Mouse (Mus musculus): Measurements from ENCODE around the gene Zbtb8a.
A peak's percentile ranks its signal among the peaks of the same experiment; 100 is the strongest.
"Not testable (repeated sequence)": the region's sequence is repeated elsewhere in the genome, so short reads cannot be mapped to it uniquely, and the experiment has no call there.

Gene Zbtb8a

DNA sequence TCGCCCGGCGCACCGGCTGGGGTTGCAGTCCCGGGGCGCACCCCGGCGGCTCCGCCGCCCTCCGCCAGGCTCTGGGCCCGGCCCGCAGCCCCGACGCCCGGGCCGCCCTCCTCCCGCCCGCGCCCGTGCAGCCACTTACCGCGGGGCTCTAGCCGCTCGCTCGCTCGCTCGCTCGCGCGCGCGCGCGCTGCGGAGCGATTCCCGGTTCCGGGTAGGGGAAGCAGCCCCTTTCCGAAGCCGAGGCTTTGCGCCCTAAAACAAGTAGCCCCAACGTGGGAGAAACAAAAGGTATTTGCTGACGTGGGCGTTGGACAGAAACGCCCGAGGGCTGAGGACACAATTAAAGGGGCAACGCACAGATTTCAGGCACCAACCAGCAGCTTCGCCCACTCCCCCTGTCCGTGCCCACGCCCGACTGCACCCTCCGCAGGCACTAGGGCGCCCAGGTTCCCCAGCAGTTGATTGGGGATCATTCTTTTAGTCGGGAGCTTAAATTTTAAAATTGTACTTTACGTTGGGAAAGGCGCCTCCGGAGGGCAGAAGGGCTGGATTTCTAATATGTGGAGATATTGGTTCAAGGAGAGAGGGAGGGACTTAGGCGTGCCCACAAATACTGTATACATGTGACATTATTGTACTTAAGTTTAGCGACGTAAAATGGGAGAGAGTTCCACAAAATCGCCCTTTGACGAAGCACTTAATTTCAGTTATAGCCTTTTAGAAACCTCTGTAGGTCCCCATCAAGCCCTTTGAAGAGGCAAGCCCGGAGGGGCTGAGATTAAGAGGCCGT lies at the start of gene Zbtb8a:
TSS of gene Zbtb8a (minus strand) at position 516 of the 790 bp plus-strand sequence.
- DNase-seq (ENCODE audit: low read depth, low spot score): no peak

GRCm38 (mm10) chr4:129418321-129418720 lies 40.4 kb upstream of the Zbtb8a start:
- DNase-seq (ENCODE audit: low read depth, low spot score): no peak

- no peak for DNase-seq (ENCODE audit: low read depth, low spot score)
Measured at GRCm38 (mm10) chr4:129416478-129416877, 38.6 kb upstream of the Zbtb8a start.

DNA sequence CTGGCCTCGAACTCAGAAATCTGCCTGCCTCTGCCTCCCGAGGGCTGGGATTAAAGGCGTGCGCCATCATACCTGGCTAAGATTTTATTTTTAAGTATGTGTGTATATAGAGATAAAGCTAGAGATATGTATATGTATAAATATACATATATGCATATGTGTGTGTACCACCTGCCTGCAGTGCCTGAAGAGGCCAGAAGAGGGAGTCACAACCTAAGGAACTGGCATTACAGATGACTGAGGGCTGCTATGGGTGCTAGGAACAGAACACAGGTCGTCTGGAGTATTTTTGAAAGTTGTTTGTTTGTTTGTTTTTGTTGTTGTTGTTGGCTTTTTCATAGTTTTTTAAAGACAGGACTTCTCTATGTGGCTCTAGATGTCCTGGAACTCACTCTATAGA lies 38.0 kb upstream of the Zbtb8a start:
- DNase-seq (ENCODE audit: low read depth, low spot score): no peak

DNA sequence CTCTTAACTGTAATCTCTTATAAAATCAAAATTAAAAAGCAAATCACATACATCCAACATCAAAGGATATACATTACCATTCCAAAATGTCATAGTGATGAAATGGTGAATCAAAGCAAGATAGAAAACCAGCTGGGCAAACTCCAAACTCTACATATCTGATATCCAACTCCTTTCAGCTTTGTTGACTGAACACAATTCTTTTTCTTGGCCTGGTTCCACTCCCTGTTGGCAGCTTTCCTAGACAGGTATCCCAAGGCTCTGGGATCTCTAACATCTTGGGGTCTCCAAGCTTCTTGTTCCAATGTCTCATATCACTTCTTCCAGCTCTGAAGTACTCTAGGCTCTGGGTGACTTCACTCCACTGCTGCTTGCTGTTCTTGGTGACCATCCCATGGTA lies 33.1 kb upstream of the Zbtb8a start:
- no peak for DNase-seq (ENCODE audit: low read depth, low spot score)

DNA sequence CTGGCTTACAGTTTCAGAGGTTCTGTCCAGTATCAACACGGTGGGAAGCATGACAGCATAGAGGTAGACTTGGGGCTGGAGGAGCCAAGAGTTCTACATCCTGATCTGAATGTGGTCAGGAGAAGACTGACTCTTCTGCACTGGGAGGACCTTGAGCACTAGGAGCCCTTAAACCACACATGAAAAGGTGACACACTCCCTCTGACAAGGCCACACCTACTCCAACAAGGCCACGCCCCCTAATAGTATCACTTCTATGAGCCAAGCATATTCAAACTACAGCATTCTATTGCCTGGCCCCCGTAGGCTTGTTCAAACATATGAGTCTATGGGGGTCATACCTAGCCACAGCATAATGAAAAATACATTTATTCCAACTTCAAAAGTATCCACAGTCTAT lies 32.6 kb upstream of the Zbtb8a start:
- not testable (repeated sequence) for DNase-seq (ENCODE audit: low read depth, low spot score)

GRCm38 (mm10) chr4:129406447-129406846 lies 28.5 kb upstream of the Zbtb8a start:
- DNase-seq (ENCODE audit: low read depth, low spot score): peak; percentile 27

DNA sequence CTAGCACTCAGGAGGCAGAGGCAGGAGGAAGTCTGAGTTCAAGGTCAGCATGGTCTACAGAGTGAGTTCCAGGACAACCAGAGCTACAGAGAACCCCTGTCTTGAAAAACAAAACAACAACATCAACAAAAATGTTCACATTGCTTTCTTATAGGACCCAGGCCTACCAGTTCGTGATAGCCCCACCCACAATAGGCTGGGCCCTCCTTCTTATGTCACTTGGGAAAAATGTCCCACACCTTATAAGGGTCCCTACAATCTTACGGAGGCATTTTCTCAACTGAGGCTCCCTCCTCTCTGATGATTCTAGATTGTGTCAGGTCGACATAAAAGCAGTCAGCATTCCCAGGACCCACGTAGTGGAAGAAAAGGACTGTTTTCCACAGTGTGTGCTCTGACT lies 21.9 kb upstream of the Zbtb8a start:
- DNase-seq (ENCODE audit: low read depth, low spot score): no peak

DNA sequence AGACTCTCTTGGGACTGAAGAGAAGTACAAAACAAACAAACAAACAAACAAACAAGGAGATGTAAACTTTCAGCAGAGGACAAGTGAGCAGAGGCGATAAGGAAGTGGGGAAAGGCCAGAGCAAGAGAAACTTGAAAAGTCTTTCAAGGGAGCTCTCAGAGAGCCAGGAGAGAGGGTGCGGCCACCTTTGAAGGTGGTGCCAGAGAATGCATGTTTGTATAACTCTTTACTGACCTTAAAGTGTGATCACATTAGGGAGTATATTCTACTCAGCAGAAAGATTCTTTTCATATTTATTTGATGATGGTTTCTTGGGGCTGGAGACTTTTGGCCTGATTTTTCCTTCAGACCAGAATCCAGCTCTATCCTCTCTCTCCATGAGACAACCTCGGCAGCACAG lies 19.0 kb upstream of the Zbtb8a start:
- no peak for DNase-seq (ENCODE audit: low read depth, low spot score)

- DNase-seq (ENCODE audit: low read depth, low spot score): no peak
Measured at GRCm38 (mm10) chr4:129394089-129394870, 16.4 kb upstream of the Zbtb8a start.

- DNase-seq (ENCODE audit: low read depth, low spot score): no peak
Measured at GRCm38 (mm10) chr4:129390936-129391557, 13.1 kb upstream of the Zbtb8a start.

DNA sequence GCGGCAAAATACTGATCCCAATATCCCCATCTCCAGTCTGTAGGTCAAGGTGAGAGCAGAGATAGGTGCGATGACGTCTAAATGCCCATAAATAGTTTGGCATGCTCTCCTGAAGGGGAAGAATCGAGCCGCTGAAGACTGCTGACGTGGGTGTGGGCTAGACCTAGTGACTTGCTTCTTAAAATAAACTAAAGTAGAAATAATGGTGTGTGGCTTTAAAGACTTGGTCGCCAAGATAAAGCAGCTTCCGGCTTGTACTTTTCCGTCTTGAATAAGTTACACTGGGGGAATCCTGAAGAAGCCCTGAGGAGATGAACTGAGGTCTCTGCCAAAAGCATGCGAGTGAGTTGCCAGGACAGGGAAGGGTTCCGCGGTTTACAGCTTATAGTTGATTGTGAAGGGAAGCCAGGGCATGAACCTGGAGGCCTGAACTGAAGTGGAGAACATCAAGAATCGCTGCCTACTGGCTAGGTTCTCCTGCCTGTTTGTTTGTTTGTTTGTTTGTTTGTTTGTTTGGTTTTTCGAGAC lies 12.4 kb upstream of the Zbtb8a start:
- no peak for DNase-seq (ENCODE audit: low read depth, low spot score)

DNA sequence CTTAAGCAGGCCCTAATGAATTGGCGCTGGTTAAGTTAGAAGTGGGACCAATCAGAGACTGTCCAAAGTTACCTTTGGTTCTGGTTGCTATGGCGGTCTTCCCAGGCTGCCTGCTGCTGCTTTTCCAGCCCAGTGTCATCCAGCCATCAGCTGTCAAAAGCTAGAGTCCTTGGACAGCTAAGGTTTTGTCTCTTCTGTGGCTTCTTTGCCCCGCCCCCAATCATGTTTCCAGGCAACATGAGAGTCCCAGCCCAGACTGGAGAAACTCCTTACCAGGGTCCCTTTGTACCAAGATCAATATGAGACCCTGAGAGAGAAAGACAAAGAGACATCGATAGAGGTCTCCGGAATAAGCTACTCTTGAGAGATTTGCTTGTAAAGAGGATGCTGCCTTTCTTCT lies 10.5 kb upstream of the Zbtb8a start:
- DNase-seq (ENCODE audit: low read depth, low spot score): no peak

DNA sequence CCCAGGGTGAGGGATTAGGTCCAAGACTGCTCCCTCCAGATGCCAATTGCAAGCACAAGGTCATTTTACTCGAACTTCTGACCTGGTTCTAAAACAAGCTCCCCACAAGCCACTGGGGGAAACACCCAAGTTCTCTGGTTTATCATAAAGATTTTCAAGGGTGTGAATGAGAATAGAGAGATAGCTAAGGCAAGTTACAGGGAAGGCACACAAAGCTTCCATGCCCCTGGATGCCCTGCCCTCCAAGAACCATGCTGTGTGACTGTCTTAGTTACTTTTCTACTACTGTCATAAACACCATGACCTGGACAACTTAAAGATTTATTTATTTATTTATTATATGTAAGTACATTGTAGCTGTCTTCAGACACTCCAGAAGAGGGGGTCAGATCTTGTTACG lies 9.1 kb upstream of the Zbtb8a start:
- DNase-seq (ENCODE audit: low read depth, low spot score): no peak

- DNase-seq (ENCODE audit: low read depth, low spot score): no peak
Measured at GRCm38 (mm10) chr4:129386269-129386946, 8.5 kb upstream of the Zbtb8a start.

GRCm38 (mm10) chr4:129385685-129386084 lies 7.8 kb upstream of the Zbtb8a start:
- DNase-seq (ENCODE audit: low read depth, low spot score): no peak

DNA sequence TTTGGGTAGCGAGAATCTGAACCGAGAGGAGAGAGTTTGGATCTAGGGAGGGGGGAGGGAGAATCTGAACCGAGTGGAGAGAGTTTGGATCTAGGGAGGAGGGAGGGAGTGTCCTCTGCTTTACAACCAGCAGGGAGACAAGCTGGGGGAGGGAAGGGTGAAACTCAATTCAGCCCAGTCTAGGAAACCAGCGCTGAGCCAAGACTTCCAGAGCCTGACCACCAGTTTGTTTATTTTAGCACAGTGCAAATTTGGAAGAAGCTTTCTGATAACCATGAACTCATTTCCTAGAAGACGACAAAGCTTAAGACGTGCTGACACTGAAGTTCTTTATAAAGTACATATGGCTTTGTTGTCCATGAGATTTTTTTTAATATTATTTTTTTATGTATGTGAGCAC lies 6.5 kb upstream of the Zbtb8a start:
- DNase-seq (ENCODE audit: low read depth, low spot score): peak; percentile 38

DNA sequence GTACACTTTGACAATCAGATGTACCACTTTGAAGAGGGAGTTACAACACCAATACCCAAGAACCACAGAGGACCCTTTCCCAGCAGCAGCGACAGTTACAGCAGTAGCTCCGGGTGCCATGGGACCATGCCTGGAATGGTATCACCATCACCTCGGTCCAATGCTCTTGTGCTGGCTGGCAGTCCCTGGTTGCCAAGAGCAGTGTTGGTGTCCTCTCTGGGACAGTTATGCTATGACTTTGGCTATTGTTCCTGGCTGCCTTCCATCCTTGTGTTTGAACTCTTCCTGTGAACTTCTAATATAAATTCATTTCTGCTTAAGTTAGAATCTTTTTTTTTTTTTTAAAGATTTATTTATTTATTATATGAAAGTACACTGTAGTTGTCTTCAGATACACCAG lies 5.7 kb upstream of the Zbtb8a start:
- no peak for DNase-seq (ENCODE audit: low read depth, low spot score)

- DNase-seq (ENCODE audit: low read depth, low spot score): peak; percentile 69
Measured at GRCm38 (mm10) chr4:129382488-129382887, 4.6 kb upstream of the Zbtb8a start.

GRCm38 (mm10) chr4:129382029-129382428 lies 4.1 kb upstream of the Zbtb8a start:
- no peak for DNase-seq (ENCODE audit: low read depth, low spot score)

DNA sequence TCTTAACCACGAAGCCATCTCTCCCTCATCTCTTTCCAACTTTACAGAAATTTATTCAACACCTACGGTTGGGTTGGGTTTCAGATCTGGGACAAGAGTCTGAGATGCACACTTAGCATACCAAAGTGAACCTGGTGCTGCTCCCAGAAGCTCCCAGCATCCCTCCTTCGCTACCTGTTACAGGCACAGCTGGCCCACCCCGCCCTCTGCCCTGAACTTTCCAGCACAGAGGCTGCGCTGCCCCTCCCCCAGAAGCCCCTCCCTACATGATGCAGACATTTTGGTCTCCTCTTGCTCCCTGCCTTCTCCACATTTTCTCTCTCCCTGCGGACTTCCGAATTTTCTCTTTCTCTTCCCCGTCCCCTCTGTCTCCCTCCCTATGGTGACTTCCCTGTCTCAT lies 3.2 kb upstream of the Zbtb8a start:
- DNase-seq (ENCODE audit: low read depth, low spot score): no peak

DNA sequence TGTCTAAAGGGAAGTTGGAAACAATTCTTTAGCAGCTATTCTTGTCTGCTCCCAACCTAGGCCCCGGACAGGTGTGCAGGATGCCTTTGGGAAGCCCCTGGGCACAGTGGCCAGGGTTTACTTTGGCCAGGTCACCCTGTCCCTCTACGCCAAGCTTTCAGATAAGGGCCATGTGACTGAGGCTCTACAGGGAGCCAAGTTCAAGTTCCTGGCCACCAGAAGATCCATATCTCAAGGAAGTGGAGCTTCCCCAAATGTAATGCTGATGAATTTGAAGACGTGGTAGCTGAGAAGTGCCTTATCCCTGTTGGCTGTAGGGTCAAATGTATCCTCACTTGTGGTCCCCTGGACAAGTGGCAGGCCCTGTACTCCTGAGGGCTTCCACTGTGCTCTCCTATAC lies 1.9 kb upstream of the Zbtb8a start:
- DNase-seq (ENCODE audit: low read depth, low spot score): no peak

Measured in skeletal muscle tissue, adult 2 months (tissue).